Mouse (Mus musculus): ENCODE measurements around the gene Tmem108.

The Tmem108 gene

DNA sequence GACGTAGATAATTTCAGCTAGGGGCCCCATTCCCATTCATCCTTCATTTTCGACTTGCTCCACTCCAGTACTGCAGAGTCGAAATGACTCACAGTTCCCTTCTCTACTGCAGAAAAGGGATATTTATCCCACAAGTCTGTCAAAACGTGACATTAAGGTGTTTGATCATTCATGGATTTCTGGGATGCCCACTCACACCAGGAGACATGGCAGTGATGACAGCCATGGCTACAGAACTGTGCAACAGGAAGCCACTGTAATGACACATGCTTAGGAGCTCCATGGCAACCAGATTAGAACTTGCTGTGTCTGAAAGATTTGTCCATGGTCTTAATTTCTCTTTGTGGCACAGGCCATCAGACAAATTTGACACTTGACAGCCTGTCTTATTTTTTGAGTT is 168.6 kb downstream of the Tmem108 start:
- no peak for DNase-seq (ENCODE audit: low read depth in 2 of 2, low spot score in 2 of 2)

DNA sequence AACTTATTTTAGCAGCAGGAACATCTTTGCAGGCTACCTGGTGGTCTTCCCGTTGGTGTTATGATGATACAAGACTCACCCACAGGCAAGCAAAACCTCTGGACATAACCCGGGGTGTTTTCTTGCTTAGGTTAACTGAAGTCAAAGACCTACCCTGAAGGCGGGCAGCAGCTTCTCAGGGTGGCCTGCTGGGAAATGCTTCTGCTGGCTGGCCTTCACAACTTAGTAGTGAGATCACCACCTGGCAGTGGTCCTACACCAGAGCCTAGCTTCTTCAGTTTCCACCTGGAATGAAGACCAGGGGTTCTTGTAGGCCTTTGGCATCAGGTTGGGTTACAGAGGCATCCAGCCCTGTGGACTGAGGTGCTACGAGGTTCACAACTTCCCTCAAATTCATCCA is 169.7 kb downstream of the Tmem108 start:
- no peak for DNase-seq (ENCODE audit: low read depth in 2 of 2, low spot score in 2 of 2)

- no peak for DNase-seq (ENCODE audit: low read depth in 2 of 2, low spot score in 2 of 2)
Measured at GRCm38 (mm10) chr9:103590801-103591200, 170.8 kb downstream of the Tmem108 start.

GRCm38 (mm10) chr9:103584865-103585264 is 176.8 kb downstream of the Tmem108 start:
- DNase-seq (ENCODE audit: low read depth in 2 of 2, low spot score in 2 of 2): no peak

DNA sequence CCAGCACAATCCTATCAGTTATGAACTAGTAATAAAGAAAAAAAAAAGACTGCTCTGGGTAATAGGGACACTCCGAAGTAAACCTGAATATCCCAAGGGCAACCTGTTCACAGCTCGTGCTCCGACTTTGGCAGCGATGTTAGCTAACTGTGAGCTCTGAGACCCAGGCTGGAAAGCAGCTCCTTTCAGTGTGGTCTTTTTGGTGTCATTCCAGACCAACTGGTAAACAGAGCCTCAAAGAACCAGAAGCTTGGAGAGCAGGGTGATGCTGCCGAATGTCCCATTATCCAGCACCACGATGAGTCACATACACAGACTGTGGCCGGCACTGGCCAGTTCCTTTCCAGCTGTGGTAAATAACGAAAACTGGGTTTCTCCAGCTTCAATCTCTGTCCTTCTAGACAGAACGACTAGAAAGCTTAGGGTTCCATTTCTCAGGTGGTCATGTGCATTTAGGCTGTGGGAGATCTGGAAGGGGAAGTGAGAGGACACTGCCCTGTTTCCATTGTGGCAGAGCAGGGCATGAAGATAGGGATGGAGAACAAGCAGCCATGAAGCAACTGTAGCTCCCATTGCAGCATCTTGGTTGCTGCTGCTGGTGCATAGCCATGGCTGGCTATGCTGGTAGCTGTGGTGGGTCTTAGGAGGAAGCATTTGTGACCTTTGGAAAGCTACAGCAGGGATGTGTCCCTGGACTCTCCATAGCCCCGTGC is 179.2 kb downstream of the Tmem108 start:
- no peak for DNase-seq (ENCODE audit: low read depth in 2 of 2, low spot score in 2 of 2)

- DNase-seq (ENCODE audit: low read depth in 2 of 2, low spot score in 2 of 2): no peak
Measured at GRCm38 (mm10) chr9:103580621-103581020, 181.0 kb downstream of the Tmem108 start.

GRCm38 (mm10) chr9:103580186-103580585 is 181.5 kb downstream of the Tmem108 start:
- DNase-seq (ENCODE audit: low read depth in 2 of 2, low spot score in 2 of 2): no peak

- no peak for DNase-seq (ENCODE audit: low read depth in 2 of 2, low spot score in 2 of 2)
Measured at GRCm38 (mm10) chr9:103579411-103580026, 182.1 kb downstream of the Tmem108 start.

GRCm38 (mm10) chr9:103577731-103578130 is 183.9 kb downstream of the Tmem108 start:
- no peak for DNase-seq (ENCODE audit: low read depth in 2 of 2, low spot score in 2 of 2)

DNA sequence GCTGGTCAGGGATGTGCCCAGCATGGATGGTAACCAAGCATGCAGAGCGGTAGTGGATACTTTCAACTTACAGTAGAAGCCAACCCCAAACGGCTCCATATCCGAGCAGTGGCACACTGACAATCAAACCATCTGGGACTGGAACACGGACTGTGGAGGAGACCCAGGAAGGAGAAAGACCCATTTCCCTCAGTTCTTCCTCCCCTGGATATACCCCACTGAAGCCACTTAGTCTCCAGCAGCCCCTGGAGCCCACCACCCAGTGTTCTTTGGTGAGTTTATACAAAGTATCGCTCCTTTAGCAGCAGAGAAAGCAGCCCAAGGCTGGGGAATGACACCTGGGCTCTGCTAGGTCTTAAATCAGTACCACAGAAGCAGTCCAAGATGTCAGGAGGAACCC is 184.5 kb downstream of the Tmem108 start:
- no peak for DNase-seq (ENCODE audit: low read depth in 2 of 2, low spot score in 2 of 2)

DNA sequence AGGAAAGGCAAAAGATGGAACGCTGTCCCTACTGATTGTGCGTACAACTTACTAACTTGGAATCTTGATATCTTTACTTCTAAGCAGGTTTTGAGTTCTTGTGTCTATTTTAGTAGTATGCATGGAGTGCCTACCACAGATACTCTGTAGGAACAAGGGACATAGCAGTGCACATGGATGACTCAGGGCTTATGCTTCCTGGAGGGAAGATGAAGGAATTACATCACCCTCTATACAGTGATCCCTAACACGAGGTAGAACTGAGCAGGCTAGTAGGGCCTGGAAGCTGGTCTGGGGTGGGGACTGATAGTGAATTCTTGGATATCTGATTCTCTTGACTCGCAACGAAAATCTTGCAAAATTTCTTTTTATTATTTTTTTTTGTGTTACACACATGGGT is 185.7 kb downstream of the Tmem108 start:
- no peak for DNase-seq (ENCODE audit: low read depth in 2 of 2, low spot score in 2 of 2)

DNA sequence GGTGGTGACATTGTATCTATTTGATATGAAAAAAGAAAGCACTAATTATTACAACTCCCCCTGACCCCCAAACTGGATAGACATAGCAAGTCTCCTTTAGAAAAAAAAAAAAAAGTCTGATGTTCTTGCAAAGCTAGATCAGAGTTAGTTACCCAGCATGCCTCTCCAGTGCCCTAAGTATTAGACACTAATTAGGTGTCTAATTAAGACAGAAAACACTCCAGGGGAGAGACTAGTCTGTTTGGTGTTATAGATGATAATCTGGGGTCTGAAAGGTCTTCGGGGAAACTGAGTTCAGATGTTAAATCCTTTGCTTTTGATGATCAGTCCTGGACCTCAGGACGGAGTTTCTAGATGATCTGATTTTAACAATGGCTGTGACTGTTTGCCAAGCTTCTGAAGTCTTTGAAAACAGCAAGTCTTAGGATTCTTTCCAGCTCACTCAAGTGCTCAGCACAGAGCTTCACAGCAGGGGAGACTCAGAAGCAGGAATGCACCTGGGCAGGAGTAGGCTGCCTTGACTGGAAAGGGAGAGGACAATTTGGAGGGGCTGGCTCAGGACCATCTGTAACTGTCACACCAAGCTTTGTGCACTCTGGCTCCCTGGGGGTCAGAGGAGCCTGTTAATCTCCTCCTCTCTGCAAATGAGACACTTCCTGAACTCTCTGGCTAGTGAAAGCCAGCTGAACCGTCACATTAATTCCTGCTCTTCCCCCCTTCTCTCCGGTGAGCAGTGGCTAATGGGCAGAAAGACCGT is 187.5 kb downstream of the Tmem108 start:
- no peak for DNase-seq (ENCODE audit: low read depth in 2 of 2, low spot score in 2 of 2)

DNA sequence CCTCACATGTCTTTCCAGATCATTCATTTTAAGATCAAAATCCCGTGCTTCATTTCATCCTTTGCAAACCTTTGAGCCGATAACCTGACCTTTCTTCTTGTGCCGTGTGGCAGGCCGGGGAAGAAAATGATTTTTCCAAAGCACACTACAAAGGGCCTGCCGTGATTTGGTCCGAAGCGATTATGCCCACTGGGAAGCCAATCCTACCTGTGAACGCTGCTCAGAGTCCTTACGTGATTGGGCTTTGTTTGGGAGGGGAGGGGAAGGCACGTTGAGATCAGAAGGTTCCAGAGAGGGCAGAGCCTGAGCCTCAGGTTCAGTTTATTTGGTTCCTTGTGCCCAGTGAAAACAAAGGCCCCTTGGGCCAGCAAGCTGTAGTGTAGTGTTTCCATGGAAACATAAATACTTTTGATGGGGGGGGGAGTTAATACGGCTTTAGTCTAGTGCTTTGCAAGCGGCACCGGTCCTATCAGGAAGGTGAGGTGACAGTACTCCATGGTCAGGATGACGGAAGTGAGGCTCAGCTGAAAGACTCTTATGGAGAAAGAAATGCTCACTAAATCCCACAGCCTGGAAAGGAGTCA is 191.4 kb downstream of the Tmem108 start:
- no peak for DNase-seq (ENCODE audit: low read depth in 2 of 2, low spot score in 2 of 2)

DNA sequence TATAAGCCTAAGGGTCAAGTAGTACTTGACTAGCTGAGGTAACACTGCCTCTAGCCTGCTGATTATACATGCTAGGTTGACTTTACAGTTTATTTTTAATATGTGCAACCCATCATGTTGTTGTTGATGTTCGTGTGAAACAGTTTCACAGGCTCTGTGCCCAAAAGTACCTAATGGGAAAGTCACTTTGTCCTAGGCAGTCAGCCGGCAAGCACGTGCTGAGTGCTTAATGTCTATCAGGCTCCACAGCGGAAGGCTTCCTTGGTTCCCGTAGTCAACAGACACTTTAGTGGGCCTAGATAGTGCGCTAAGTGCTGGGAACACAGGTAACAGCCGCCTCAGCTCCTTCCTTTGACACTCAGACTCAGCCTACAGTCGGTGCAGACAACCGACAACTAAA is 192.7 kb downstream of the Tmem108 start:
- no peak for DNase-seq (ENCODE audit: low read depth in 2 of 2, low spot score in 2 of 2)

GRCm38 (mm10) chr9:103565186-103565585 is 196.5 kb downstream of the Tmem108 start:
- no peak for DNase-seq (ENCODE audit: low read depth in 2 of 2, low spot score in 2 of 2)

DNA sequence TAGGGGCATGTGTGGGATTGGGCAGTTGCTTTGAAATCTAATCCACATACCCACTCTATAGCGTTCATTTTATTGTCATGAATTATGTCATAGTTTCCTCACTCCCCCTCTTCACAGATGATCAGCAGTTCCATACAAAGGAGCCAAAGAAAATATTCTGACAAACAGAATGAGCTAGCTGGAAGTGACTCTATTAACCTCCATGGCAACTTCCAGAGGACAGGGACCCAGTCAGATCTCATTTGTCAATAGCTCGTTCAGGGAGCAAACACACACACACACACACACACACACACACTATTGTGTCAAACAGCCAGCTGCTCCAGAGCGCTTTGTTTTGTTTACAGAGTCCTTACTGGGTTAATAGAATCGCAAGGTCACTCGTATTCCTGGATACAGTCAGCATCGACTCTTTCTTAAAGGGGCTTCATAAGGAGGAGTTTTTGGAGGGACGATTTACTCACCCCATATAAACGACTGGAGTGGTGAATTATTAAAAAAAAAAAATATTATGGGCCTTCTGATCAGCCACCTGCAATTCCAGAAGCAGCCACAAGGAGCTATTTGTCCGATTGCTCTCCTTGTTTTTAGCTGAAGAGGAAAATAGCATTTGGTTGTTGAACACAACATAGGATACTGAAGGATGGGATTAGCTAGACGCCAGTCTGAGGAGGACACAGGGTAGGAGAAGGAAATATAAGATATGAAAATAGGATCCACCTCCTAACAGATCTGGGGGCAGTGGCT is 197.6 kb downstream of the Tmem108 start:
- DNase-seq (ENCODE audit: low read depth in 2 of 2, low spot score in 2 of 2): peak in 1 of 2 experiments; percentile 6

- DNase-seq (ENCODE audit: low read depth in 2 of 2, low spot score in 2 of 2): no peak
Measured at GRCm38 (mm10) chr9:103562063-103562462, 199.6 kb downstream of the Tmem108 start.

DNA sequence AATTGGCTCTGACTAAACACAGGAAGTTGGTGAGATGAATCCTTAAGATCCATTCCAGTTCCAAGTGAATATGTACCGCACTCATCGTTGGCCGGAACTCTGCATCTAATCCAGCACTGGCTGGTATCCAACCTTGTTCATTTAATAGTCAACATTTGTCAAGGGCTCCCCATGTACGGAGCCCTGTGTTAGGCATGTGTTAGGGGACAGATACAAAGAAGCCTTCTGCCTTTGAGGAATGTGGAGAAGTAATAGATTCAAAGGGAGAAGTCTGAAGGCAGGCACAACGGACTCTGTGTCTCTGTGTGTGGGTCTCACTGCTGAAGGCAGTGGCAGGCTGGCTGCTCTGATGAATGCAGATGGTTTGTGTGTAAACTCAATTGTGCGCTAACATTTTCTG is 202.9 kb downstream of the Tmem108 start:
- DNase-seq (ENCODE audit: low read depth in 2 of 2, low spot score in 2 of 2): no peak

- no peak for DNase-seq (ENCODE audit: low read depth in 2 of 2, low spot score in 2 of 2)
Measured at GRCm38 (mm10) chr9:103558240-103558639, 203.4 kb downstream of the Tmem108 start.

GRCm38 (mm10) chr9:103557085-103557484 is 204.6 kb downstream of the Tmem108 start:
- DNase-seq (ENCODE audit: low read depth in 2 of 2, low spot score in 2 of 2): no peak

GRCm38 (mm10) chr9:103555334-103555733 is 206.3 kb downstream of the Tmem108 start:
- no peak for DNase-seq (ENCODE audit: low read depth in 2 of 2, low spot score in 2 of 2)

Measured in CD8-positive naive resting alpha-beta T cell, adult 2 months (primary cell).